Mouse (Mus musculus) CH12.LX (cell line): Measurements from ENCODE around the gene Grap2. TPM values are rescaled to one million over a fixed set of nuclear protein-coding genes. Genes with fewer than 3 reads are reported as not detected.

Experiments
- DNase-seq: peaks from one replicate; pipeline ENCODE4 v3.0.0-alpha.2; 2013; ENCODE audit errors: extremely low read depth
- H3K27ac ChIP-seq: 2 replicates; pipeline ENCODE4 v1.5.1; 2012; ENCODE audit warnings: low read depth, mild to moderate bottlenecking, control low read depth, moderate library complexity; ENCODE audit not compliant: insufficient read depth
- H3K27me3 ChIP-seq: replicated peaks from 2 replicates; pipeline ENCODE3; 2012; ENCODE audit warnings: inconsistent platforms
- H3K36me3 ChIP-seq, 2 experiments: replicated peaks in 1 of 2; 2 replicates each; pipeline versions ENCODE3 to v1.6.1; 2012; ENCODE audit warnings: inconsistent platforms in 1 of 2, low read length in 1 of 2, mild to moderate bottlenecking in 1 of 2, mixed read lengths in 1 of 2, moderate library complexity in 1 of 2; ENCODE audit not compliant: control insufficient read depth in 1 of 2, insufficient read depth in 1 of 2
- H3K4me1 ChIP-seq, 2 experiments: 2 replicates each; pipeline ENCODE4 v1.6.1; 2012; ENCODE audit warnings: inconsistent platforms in 1 of 2, moderate library complexity in 1 of 2; ENCODE audit not compliant: insufficient read depth in 2 of 2, control insufficient read depth in 1 of 2
- H3K4me2 ChIP-seq: 2 replicates; pipeline ENCODE4 v1.6.1; 2012; ENCODE audit warnings: low read depth, mild to moderate bottlenecking, control low read depth; ENCODE audit not compliant: poor library complexity, insufficient read depth, severe bottlenecking
- H3K4me3 ChIP-seq, 3 experiments: fragments of 150-350 bp in 1 of 3; sonication (generic) in 1 of 3; replicated peaks in 1 of 3; 2 replicates each; pipeline versions ENCODE3 to v1.5.1; 2011 to 2012; ENCODE audit warnings: low read depth in 2 of 3, low read length in 2 of 3, mild to moderate bottlenecking in 2 of 3, moderate library complexity in 2 of 3, control low read depth in 1 of 3, improper control_type of control experiment in 1 of 3, inconsistent platforms in 1 of 3, mixed read lengths in 1 of 3; ENCODE audit not compliant: poor library complexity in 1 of 3
- H3K79me2 ChIP-seq: replicated peaks from 2 replicates; pipeline ENCODE4 v1.6.1; 2012; ENCODE audit warnings: mild to moderate bottlenecking, moderate library complexity; ENCODE audit not compliant: control insufficient read depth, poor library complexity, insufficient read depth, severe bottlenecking; ENCODE audit errors: extremely low read depth
- H3K9ac ChIP-seq: 2 replicates; pipeline ENCODE4 v1.6.1; 2012; ENCODE audit warnings: low read depth, mild to moderate bottlenecking, control low read depth, moderate library complexity; ENCODE audit not compliant: insufficient read depth
- H3K9me3 ChIP-seq: replicated peaks from 2 replicates; pipeline ENCODE3; 2012; ENCODE audit warnings: low read length, inconsistent platforms, mixed read lengths
- BHLHE40 ChIP-seq: IDR thresholded peaks from 2 replicates; pipeline ENCODE4 v1.6.1; 2011; ENCODE audit warnings: mild to moderate bottlenecking, low read depth, low read length, improper control_type of control experiment
- CTCF ChIP-seq, 2 experiments: IDR thresholded peaks in 1 of 2; conservative IDR thresholded peaks in 1 of 2; 2 replicates each; pipeline ENCODE4 v1.5.1; 2011 to 2012; ENCODE audit warnings: low read depth in 2 of 2, low read length in 2 of 2, improper control_type of control experiment in 1 of 2, inconsistent platforms in 1 of 2, mild to moderate bottlenecking in 1 of 2, moderate library complexity in 1 of 2
- E2F4 ChIP-seq: IDR thresholded peaks from 2 replicates; pipeline ENCODE4 v1.6.1; 2011; ENCODE audit warnings: low read depth, low read length, improper control_type of control experiment; ENCODE audit not compliant: insufficient replicate concordance
- ELF1 ChIP-seq: IDR thresholded peaks from 2 replicates; pipeline ENCODE4 v1.6.1; 2014; ENCODE audit warnings: low read depth, mild to moderate bottlenecking, inconsistent platforms, low read length, improper control_type of control experiment
- EP300 ChIP-seq: IDR thresholded peaks from 2 replicates; pipeline ENCODE4 v1.6.1; 2011; ENCODE audit warnings: low read length, improper control_type of control experiment
- IRF4 ChIP-seq: IDR thresholded peaks from 2 replicates; pipeline ENCODE4 v1.6.1; 2014; ENCODE audit warnings: low read depth, mild to moderate bottlenecking, inconsistent platforms, low read length, improper control_type of control experiment
- JUND ChIP-seq: conservative IDR thresholded peaks from 2 replicates; pipeline ENCODE4 v1.6.1; 2011; ENCODE audit warnings: low read depth, low read length, improper control_type of control experiment
- KAT2A ChIP-seq: IDR thresholded peaks from 2 replicates; pipeline ENCODE4 v1.6.1; 2012; ENCODE audit warnings: low read length, improper control_type of control experiment, inconsistent platforms; ENCODE audit not compliant: insufficient replicate concordance
- MAX ChIP-seq: IDR thresholded peaks from 2 replicates; pipeline ENCODE4 v1.6.1; 2011; ENCODE audit warnings: low read length, improper control_type of control experiment
- NRF1 ChIP-seq: IDR thresholded peaks from 2 replicates; pipeline ENCODE4 v1.6.1; 2014; ENCODE audit warnings: low read depth, mild to moderate bottlenecking, inconsistent platforms, low read length, improper control_type of control experiment, moderate library complexity
- PAX5 ChIP-seq: IDR thresholded peaks from 2 replicates; pipeline ENCODE4 v1.6.1; 2012; ENCODE audit warnings: low read length, inconsistent platforms, mixed read lengths
- POLR2A ChIP-seq: IDR thresholded peaks from 2 replicates; pipeline ENCODE4 v1.6.1; 2011; ENCODE audit warnings: low read depth, mild to moderate bottlenecking, improper control_type of control experiment, low read length
- SIN3A ChIP-seq: IDR thresholded peaks from 2 replicates; pipeline ENCODE4 v1.6.1; 2012; ENCODE audit warnings: low read length, improper control_type of control experiment, inconsistent platforms
- TCF12 ChIP-seq: IDR thresholded peaks from 2 replicates; pipeline ENCODE4 v1.6.1; 2014; ENCODE audit warnings: low read depth, mild to moderate bottlenecking, inconsistent platforms, low read length, improper control_type of control experiment
- USF1 ChIP-seq: IDR thresholded peaks from 2 replicates; pipeline ENCODE4 v1.6.1; 2014; ENCODE audit warnings: low read depth, mild to moderate bottlenecking, inconsistent platforms, low read length, improper control_type of control experiment
- dilution Hi-C: fragments of 300-500 bp; cut with MboI; formaldehyde crosslinking; loops from 2 replicates; pipeline ENCODE4 v1.14.3; 2020; ENCODE audit warnings: low sequenced_read_pairs; ENCODE audit not compliant: extremely low pct_unique_long_range_greater_than_20kb, extremely low pct_ligation_motif_present
- in situ Hi-C: fragments of 300-500 bp; cut with MboI; formaldehyde crosslinking; loops from 3 replicates; pipeline ENCODE4 v1.14.3; 2019; ENCODE audit warnings: low sequenced_read_pairs, low pct_ligation_motif_present, low pct_unique_long_range_greater_than_20kb, mixed read lengths
- polyA plus RNA-seq: library from polyadenylated mRNA; unstranded; fragments of >175 nt; gene quantifications from 2 replicates; pipeline ENCODE4 v1.2.1, GENCODE M21; 2012; ENCODE audit warnings: low read depth; ENCODE audit not compliant: insufficient read length
- total RNA-seq, 2 experiments: library from RNA; depleted of rRNA; stranded (reverse); fragments of 300-350 nt in 1 of 2; fragments of >200 nt in 1 of 2; gene quantifications; 2 replicates each; pipeline ENCODE4 v1.2.3; 2012 to 2014

Grap2 gene
- 1.5 TPM in 2 replicates for total RNA-seq (2012; rRNA removed)
- total RNA-seq (2014; rRNA removed), result 5.0 and 6.3 TPM in 2 replicates
- polyA plus RNA-seq, result 5.8 and 6.2 TPM in 2 replicates

DNA sequence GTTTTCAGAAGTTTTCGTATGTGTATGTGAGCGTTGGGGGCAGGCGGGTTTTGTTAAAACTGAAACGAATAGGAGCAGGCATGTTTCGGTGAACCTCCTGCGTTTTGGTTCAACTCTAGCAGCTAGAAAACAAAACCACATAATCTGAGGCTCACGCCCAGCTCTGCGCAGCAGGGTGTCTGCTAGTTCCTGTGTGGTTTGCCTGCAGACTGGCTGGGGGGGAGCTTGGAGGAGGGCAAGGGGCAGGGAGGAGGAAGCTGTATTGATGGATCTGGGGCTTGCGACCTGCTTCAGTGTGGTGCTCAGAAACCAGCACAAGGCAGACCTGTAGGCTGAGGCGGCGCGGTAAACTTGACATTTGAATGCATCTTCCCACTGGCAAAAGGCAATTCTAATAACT is at the start of gene Grap2:
TSS of gene Grap2 (plus strand) at position 304 of the 400 bp plus-strand sequence.
- peak within 1 kb of the TSS; percentile 8 to 50 (median 28) for H3K4me3 ChIP-seq
- peaks cover 2% of the 10 kb centered on the region for H3K27me3 ChIP-seq
- in situ Hi-C loops (no loop called here), dilution Hi-C loops (no loop called here)
- TF ChIP-seq CTCF (conservative IDR thresholded peaks at IDR 0.05 in 1 of 2, IDR thresholded peaks at IDR 0.05 in 1 of 2; ENCODE audit: low read depth in 2 of 2, low read length in 2 of 2) (no peak), PAX5 (no peak), JUND (no peak), TCF12 (no peak), KAT2A (no peak), EP300 (no peak), BHLHE40 (peak; percentile 44; the same call in 1 of the 2 replicates), ELF1 (0 out of 2 replicates have a peak, but pooled peaks have one; percentile 3), IRF4 (no peak; the same call in 1 of the 2 replicates), MAX (no peak), USF1 (no peak), E2F4 (no peak), POLR2A (no peak), SIN3A (0 out of 2 replicates have a peak, but pooled peaks have one; percentile 40)
- peaks cover 0 to 28% of the 10 kb centered on the region in 2 experiments; a peak in 2 of 4 replicates for H3K4me1 ChIP-seq
- 0 out of 2 replicates have a peak within 1 kb of the TSS, but pooled peaks have one; percentile 1 for H3K9ac ChIP-seq
- no peak within 1 kb of the TSS for H3K27ac ChIP-seq
- no peaks in the 10 kb centered on the region for H3K36me3 ChIP-seq
- H3K79me2 ChIP-seq, result no peaks in the 10 kb centered on the region
- H3K9me3 ChIP-seq, result no peaks in the 10 kb centered on the region
- peak within 1 kb of the TSS; percentile 83 for H3K4me2 ChIP-seq
- peak; percentile 67 for DNase-seq

DNA sequence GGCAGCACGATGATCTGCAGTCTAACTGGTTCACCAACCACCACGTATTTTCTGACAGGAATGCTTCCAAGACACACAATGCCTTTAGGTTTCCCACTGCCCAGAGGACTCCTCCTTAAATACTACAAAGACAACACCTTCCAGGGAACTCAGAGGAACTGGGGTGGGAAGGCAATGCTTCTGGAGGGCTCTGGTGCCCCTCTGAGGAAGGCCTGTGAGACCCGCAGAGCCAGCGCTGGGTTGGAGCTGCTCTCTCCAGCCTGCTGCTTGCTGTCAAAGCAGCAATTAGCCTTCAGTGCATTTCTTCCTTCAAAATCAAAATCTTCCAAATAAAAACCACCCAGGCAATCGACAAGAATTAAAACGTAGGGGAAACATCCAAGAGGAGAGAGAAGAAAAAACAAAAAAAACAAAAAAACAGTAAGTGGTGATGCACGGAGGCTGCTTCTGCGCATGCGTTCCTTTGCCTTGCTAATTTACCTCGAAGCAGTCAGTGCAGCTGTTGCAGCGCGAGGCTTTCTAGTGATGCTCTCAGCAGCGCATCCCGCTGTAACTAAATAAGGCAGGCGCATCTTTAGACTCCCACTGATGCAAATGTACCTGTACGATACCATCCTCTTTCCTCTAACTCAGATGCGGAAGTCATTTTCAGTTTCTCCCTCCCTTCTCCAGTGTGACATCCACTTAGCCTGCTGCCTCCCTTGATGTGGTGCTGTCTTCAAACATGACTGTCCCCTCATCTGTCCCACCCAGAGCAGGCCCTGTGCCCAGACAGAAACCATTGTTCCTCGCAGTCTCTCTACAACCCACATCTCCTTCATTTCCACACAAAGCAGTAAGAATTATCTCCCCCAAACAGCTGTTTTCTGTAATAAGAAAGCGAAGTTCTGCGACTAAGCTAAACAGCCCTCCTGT is 42.2 kb upstream of the Grap2 start:
- TF ChIP-seq NRF1 (peak; percentile 77), E2F4 (no peak)
- H3K27me3 ChIP-seq, result no peaks in the 10 kb centered on the region
- no peaks in the 10 kb centered on the region for H3K36me3 ChIP-seq
- H3K4me2 ChIP-seq, result peak overlapping the region; percentile 27; the same call in 1 of the 2 replicates
- no peaks in the 10 kb centered on the region for H3K9me3 ChIP-seq
- no peak overlapping the region for H3K27ac ChIP-seq
- in situ Hi-C loops (no loop called here), dilution Hi-C loops (no loop called here)
- no peak for DNase-seq
- H3K4me1 ChIP-seq, result peaks cover 0 to 10% of the 10 kb centered on the region in 2 experiments; a peak in 2 of 4 replicates
- no peak overlapping the region for H3K9ac ChIP-seq
- H3K79me2 ChIP-seq, result no peaks in the 10 kb centered on the region
- no peak overlapping the region for H3K4me3 ChIP-seq
